Mouse (Mus musculus): ENCODE measurements around the gene Chst15. TPM values are rescaled to one million over a fixed set of nuclear protein-coding genes. Genes with fewer than 3 reads are reported as not detected.

The Chst15 gene
- total RNA-seq, 2 experiments from 2014 or later = 34.9 to 46.1 TPM

- no peak for DNase-seq (ENCODE audit: extremely low spot score in 1 of 2, low spot score in 1 of 2)
These were observed 20.4 kb upstream of the Chst15 start for GRCm38 (mm10) chr7:132337268-132337917.

GRCm38 (mm10) chr7:132336781-132337180, 19.8 kb upstream of the Chst15 start:
- DNase-seq (ENCODE audit: extremely low spot score in 1 of 2, low spot score in 1 of 2) = no peak

- DNase-seq (ENCODE audit: extremely low spot score in 1 of 2, low spot score in 1 of 2) = no peak
These were observed 18.3 kb upstream of the Chst15 start for GRCm38 (mm10) chr7:132335367-132335766.

GRCm38 (mm10) chr7:132333078-132333477, 16.1 kb upstream of the Chst15 start:
- DNase-seq (ENCODE audit: extremely low spot score in 1 of 2, low spot score in 1 of 2) = no peak

- DNase-seq (ENCODE audit: extremely low spot score in 1 of 2, low spot score in 1 of 2) = no peak
These were observed 15.1 kb upstream of the Chst15 start for GRCm38 (mm10) chr7:132332176-132332575.

- DNase-seq (ENCODE audit: extremely low spot score in 1 of 2, low spot score in 1 of 2) = no peak
These were observed 13.2 kb upstream of the Chst15 start for GRCm38 (mm10) chr7:132330179-132330578.

- no peak for DNase-seq (ENCODE audit: extremely low spot score in 1 of 2, low spot score in 1 of 2)
These were observed 11.6 kb upstream of the Chst15 start for GRCm38 (mm10) chr7:132328648-132329047.

- peak in 1 of 2 experiments; percentile 31 for DNase-seq (ENCODE audit: extremely low spot score in 1 of 2, low spot score in 1 of 2)
These were observed 8.7 kb upstream of the Chst15 start for GRCm38 (mm10) chr7:132325549-132326331.

- no peak for DNase-seq (ENCODE audit: extremely low spot score in 1 of 2, low spot score in 1 of 2)
These were observed 6.4 kb upstream of the Chst15 start for GRCm38 (mm10) chr7:132323430-132323829.

- no peak for DNase-seq (ENCODE audit: extremely low spot score in 1 of 2, low spot score in 1 of 2)
These were observed 4.4 kb upstream of the Chst15 start for GRCm38 (mm10) chr7:132321392-132321958.

GRCm38 (mm10) chr7:132316101-132317035, 660 bp downstream of the Chst15 start:
- peak; percentile 45 to 59 for DNase-seq (ENCODE audit: extremely low spot score in 1 of 2, low spot score in 1 of 2)

- peak; percentile 51 to 60 for DNase-seq (ENCODE audit: extremely low spot score in 1 of 2, low spot score in 1 of 2)
These were observed 1.6 kb downstream of the Chst15 start for GRCm38 (mm10) chr7:132315149-132316091.

GRCm38 (mm10) chr7:132312396-132312795, 4.6 kb downstream of the Chst15 start:
- DNase-seq (ENCODE audit: extremely low spot score in 1 of 2, low spot score in 1 of 2) = no peak

GRCm38 (mm10) chr7:132308537-132309191, 8.4 kb downstream of the Chst15 start:
- DNase-seq (ENCODE audit: extremely low spot score in 1 of 2, low spot score in 1 of 2) = no peak

GRCm38 (mm10) chr7:132307722-132308271, 9.2 kb downstream of the Chst15 start:
- DNase-seq (ENCODE audit: extremely low spot score in 1 of 2, low spot score in 1 of 2) = no peak

GRCm38 (mm10) chr7:132306671-132307412, 10.2 kb downstream of the Chst15 start:
- DNase-seq (ENCODE audit: extremely low spot score in 1 of 2, low spot score in 1 of 2) = no peak

GRCm38 (mm10) chr7:132305492-132306375, 11.3 kb downstream of the Chst15 start:
- DNase-seq (ENCODE audit: extremely low spot score in 1 of 2, low spot score in 1 of 2) = no peak

Measured in layer of hippocampus, postnatal 25 days (tissue).